Mouse (Mus musculus) MEL (cell line): ENCODE data around the gene Arpc3. TPM values are rescaled to one million over a fixed set of nuclear protein-coding genes. Genes with fewer than 3 reads are reported as not detected.

Source experiments
- DNase-seq: peaks from one replicate; pipeline ENCODE4 v3.0.0; 2011; ENCODE audit warnings: low read depth, low spot score
- H3K27ac ChIP-seq: 2 replicates; pipeline ENCODE4 v1.5.1; 2012; ENCODE audit warnings: low read depth, mild to moderate bottlenecking, control low read depth, low read length, moderate library complexity; ENCODE audit not compliant: control insufficient read depth
- H3K27me3 ChIP-seq, 2 experiments: fragments of 150-350 bp in 1 of 2; sonication (generic) in 1 of 2; 2 replicates each; pipeline ENCODE4 v1.6.1; 2012; ENCODE audit warnings: low read length in 2 of 2, mild to moderate bottlenecking in 2 of 2, improper control_type of control experiment in 1 of 2, moderate library complexity in 1 of 2; ENCODE audit not compliant: insufficient read depth in 2 of 2, control insufficient read depth in 1 of 2
- H3K36me3 ChIP-seq, 2 experiments: 2 replicates each; pipeline ENCODE4 v1.6.1; 2012 to 2014; ENCODE audit warnings: low read length in 2 of 2, improper control_type of control experiment in 1 of 2, inconsistent platforms in 1 of 2, mild to moderate bottlenecking in 1 of 2; ENCODE audit not compliant: insufficient read depth in 2 of 2, control insufficient read depth in 1 of 2
- H3K4me1 ChIP-seq, 2 experiments: fragments of 150-350 bp in 1 of 2; sonication (generic) in 1 of 2; 2 replicates each; pipeline ENCODE4 v1.6.1; 2012; ENCODE audit warnings: low read length in 2 of 2, improper control_type of control experiment in 1 of 2, mild to moderate bottlenecking in 1 of 2; ENCODE audit not compliant: insufficient read depth in 2 of 2, control insufficient read depth in 1 of 2
- H3K4me3 ChIP-seq, 2 experiments: fragments of 150-350 bp in 1 of 2; sonication (generic) in 1 of 2; 2 replicates each; pipeline ENCODE4 v1.5.1; 2012; ENCODE audit warnings: low read depth in 2 of 2, low read length in 2 of 2, mild to moderate bottlenecking in 2 of 2, moderate library complexity in 2 of 2, control low read depth in 1 of 2, improper control_type of control experiment in 1 of 2; ENCODE audit not compliant: control insufficient read depth in 1 of 2, insufficient read depth in 1 of 2
- H3K79me2 ChIP-seq: 2 replicates; pipeline ENCODE4 v1.6.1; 2012; ENCODE audit warnings: mild to moderate bottlenecking, low read length, moderate library complexity; ENCODE audit not compliant: control insufficient read depth, poor library complexity, insufficient read depth
- H3K9ac ChIP-seq: 2 replicates; pipeline ENCODE4 v1.6.1; 2012; ENCODE audit warnings: low read depth, mild to moderate bottlenecking, control low read depth, low read length, moderate library complexity; ENCODE audit not compliant: control insufficient read depth, poor library complexity, severe bottlenecking
- H3K9me3 ChIP-seq: fragments of 150-350 bp; sonication (generic); replicated peaks from 2 replicates; pipeline ENCODE4 v1.6.1; 2012; ENCODE audit warnings: mild to moderate bottlenecking, low read length, improper control_type of control experiment, moderate library complexity; ENCODE audit not compliant: insufficient read depth
- CHD1 ChIP-seq: IDR thresholded peaks from 2 replicates; pipeline ENCODE4 v1.6.1; 2012; ENCODE audit warnings: low read depth, mild to moderate bottlenecking, inconsistent platforms, low read length, improper control_type of control experiment
- CHD2 ChIP-seq: IDR thresholded peaks from 2 replicates; pipeline ENCODE4 v1.6.1; 2011; ENCODE audit warnings: low read length, improper control_type of control experiment
- CTCF ChIP-seq, 3 experiments: IDR thresholded peaks in 2 of 3; conservative IDR thresholded peaks in 1 of 3; 2 replicates each; pipeline ENCODE4 v1.5.1; 2011 to 2012; ENCODE audit warnings: low read length in 3 of 3, low read depth in 2 of 3, mild to moderate bottlenecking in 2 of 3, improper control_type of control experiment in 1 of 3, inconsistent platforms in 1 of 3, mixed read lengths in 1 of 3, moderate library complexity in 1 of 3; ENCODE audit not compliant: control insufficient read depth in 1 of 3, insufficient read depth in 1 of 3, poor library complexity in 1 of 3, severe bottlenecking in 1 of 3
- ELF1 ChIP-seq: IDR thresholded peaks from 2 replicates; pipeline ENCODE4 v1.6.1; 2014; ENCODE audit warnings: low read depth, mild to moderate bottlenecking, inconsistent platforms, low read length, improper control_type of control experiment, moderate library complexity
- EP300 ChIP-seq, 2 experiments: IDR thresholded peaks; 2 replicates each; pipeline ENCODE4 v1.6.1; 2011; ENCODE audit warnings: improper control_type of control experiment in 2 of 2, low read length in 2 of 2, low read depth in 1 of 2, mild to moderate bottlenecking in 1 of 2
- GATA1 ChIP-seq: IDR thresholded peaks from 2 replicates; pipeline ENCODE4 v1.6.1; 2011; ENCODE audit warnings: low read depth, low read length, improper control_type of control experiment
- HCFC1 ChIP-seq: IDR thresholded peaks from 2 replicates; pipeline ENCODE4 v1.6.1; 2012; ENCODE audit warnings: low read depth, mild to moderate bottlenecking, inconsistent platforms, low read length, improper control_type of control experiment, moderate library complexity
- KAT2A ChIP-seq: conservative IDR thresholded peaks from 2 replicates; pipeline ENCODE4 v1.6.1; 2012; ENCODE audit warnings: low read depth, low read length, improper control_type of control experiment, inconsistent platforms
- MAFK ChIP-seq: IDR thresholded peaks from 2 replicates; pipeline ENCODE4 v1.6.1; 2011; ENCODE audit warnings: low read depth, mild to moderate bottlenecking, low read length, improper control_type of control experiment, borderline replicate concordance
- MAX ChIP-seq: IDR thresholded peaks from 2 replicates; pipeline ENCODE4 v1.6.1; 2011; ENCODE audit warnings: low read length, improper control_type of control experiment
- MAZ ChIP-seq: IDR thresholded peaks from 2 replicates; pipeline ENCODE4 v1.6.1; 2012; ENCODE audit warnings: low read depth, mild to moderate bottlenecking, inconsistent platforms, low read length, improper control_type of control experiment
- MEF2A ChIP-seq: IDR thresholded peaks from 2 replicates; pipeline ENCODE4 v1.6.1; 2014; ENCODE audit warnings: low read depth, mild to moderate bottlenecking, inconsistent platforms, low read length, improper control_type of control experiment; ENCODE audit not compliant: poor library complexity, insufficient replicate concordance, severe bottlenecking; ENCODE audit errors: extremely low read depth
- MXI1 ChIP-seq: IDR thresholded peaks from 2 replicates; pipeline ENCODE4 v1.6.1; 2011; ENCODE audit warnings: mild to moderate bottlenecking, low read depth, low read length, improper control_type of control experiment
- NELFE ChIP-seq: IDR thresholded peaks from 2 replicates; pipeline ENCODE4 v1.6.1; 2011; ENCODE audit warnings: low read depth, low read length, improper control_type of control experiment
- NRF1 ChIP-seq: IDR thresholded peaks from 2 replicates; pipeline ENCODE4 v1.6.1; 2014; ENCODE audit warnings: low read depth, mild to moderate bottlenecking, inconsistent platforms, low read length, improper control_type of control experiment, moderate library complexity; ENCODE audit not compliant: poor library complexity, insufficient read depth, severe bottlenecking
- POLR2A ChIP-seq, 2 experiments: IDR thresholded peaks; 2 replicates each; pipeline ENCODE4 v1.6.1; 2011 to 2012; ENCODE audit warnings: low read length in 2 of 2, mild to moderate bottlenecking in 2 of 2, control low read depth in 1 of 2, improper control_type of control experiment in 1 of 2, low read depth in 1 of 2, moderate library complexity in 1 of 2; ENCODE audit not compliant: control insufficient read depth in 1 of 2, insufficient read depth in 1 of 2, poor library complexity in 1 of 2
- POLR2AphosphoS2 ChIP-seq: IDR thresholded peaks from 2 replicates; pipeline ENCODE4 v1.6.1; 2011; ENCODE audit warnings: low read length, improper control_type of control experiment
- POLR2AphosphoS5 ChIP-seq: IDR thresholded peaks from 2 replicates; pipeline ENCODE4 v1.6.1; 2012; ENCODE audit warnings: low read depth, borderline replicate concordance, mild to moderate bottlenecking, inconsistent platforms, low read length, moderate library complexity, mixed read lengths
- RCOR1 ChIP-seq: IDR thresholded peaks from 2 replicates; pipeline ENCODE4 v1.6.1; 2012; ENCODE audit warnings: low read depth, mild to moderate bottlenecking, inconsistent platforms, low read length, improper control_type of control experiment
- SIN3A ChIP-seq: IDR thresholded peaks from 2 replicates; pipeline ENCODE4 v1.6.1; 2012; ENCODE audit warnings: low read length, improper control_type of control experiment, inconsistent platforms
- TBP ChIP-seq: IDR thresholded peaks from 2 replicates; pipeline ENCODE4 v1.8.0; 2011; ENCODE audit warnings: low read depth, low read length, improper control_type of control experiment
- TCF12 ChIP-seq: IDR thresholded peaks from 2 replicates; pipeline ENCODE4 v1.6.1; 2014; ENCODE audit warnings: low read depth, mild to moderate bottlenecking, inconsistent platforms, low read length, improper control_type of control experiment, moderate library complexity
- UBTF ChIP-seq: IDR thresholded peaks from 2 replicates; pipeline ENCODE4 v1.6.1; 2012; ENCODE audit warnings: low read depth, mild to moderate bottlenecking, inconsistent platforms, low read length, improper control_type of control experiment, moderate library complexity, borderline replicate concordance; ENCODE audit not compliant: insufficient read depth
- USF1 ChIP-seq: IDR thresholded peaks from 2 replicates; pipeline ENCODE4 v1.6.1; 2014; ENCODE audit warnings: low read depth, mild to moderate bottlenecking, inconsistent platforms, low read length, improper control_type of control experiment, moderate library complexity
- ZC3H11A ChIP-seq: IDR thresholded peaks from 2 replicates; pipeline ENCODE4 v1.6.1; 2012; ENCODE audit warnings: low read depth, mild to moderate bottlenecking, inconsistent platforms, low read length, improper control_type of control experiment
- ZKSCAN1 ChIP-seq: IDR thresholded peaks from 2 replicates; pipeline ENCODE4 v1.6.1; 2012; ENCODE audit warnings: low read depth, mild to moderate bottlenecking, inconsistent platforms, low read length, improper control_type of control experiment, moderate library complexity
- polyA plus RNA-seq, 2 experiments: library from polyadenylated mRNA; stranded (reverse) in 1 of 2; unstranded in 1 of 2; fragments of >175 nt in 1 of 2; fragments of >200 nt in 1 of 2; gene quantifications; 2 replicates each; pipeline versions ENCODE4 v1.2.1 to v1.2.4; 2012; ENCODE audit warnings: low replicate concordance in 2 of 2, low read depth in 1 of 2; ENCODE audit not compliant: insufficient read length in 2 of 2, insufficient read depth in 1 of 2, missing spikeins in 1 of 2
- total RNA-seq: library from RNA; depleted of rRNA; stranded (reverse); fragments of 300-350 nt; gene quantifications from 2 replicates; pipeline ENCODE4 v1.2.3, GENCODE M21; 2012

Gene Arpc3
- total and polyA plus RNA-seq, 3 experiments = 365 to 1,109 (median 433) TPM

DNA sequence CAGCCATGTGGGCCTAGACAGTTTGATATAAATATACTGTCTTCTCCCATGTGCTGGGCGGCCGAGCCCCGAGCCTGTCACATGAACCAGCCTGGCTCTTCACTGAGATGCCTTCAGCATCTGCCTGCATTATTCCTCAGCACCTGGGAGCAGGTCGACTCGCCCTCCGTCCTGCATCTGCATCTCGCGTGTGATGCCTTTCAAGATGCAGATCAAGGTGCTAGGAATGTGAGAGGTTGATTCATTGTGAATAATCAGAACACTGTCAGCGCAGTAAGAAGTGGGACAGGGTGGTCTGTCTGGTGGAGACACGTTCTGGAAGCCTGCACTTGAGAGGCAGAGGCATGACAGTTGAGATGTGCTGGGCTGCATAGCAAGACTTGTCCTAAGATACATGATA, 52.8 kb downstream of the Arpc3 start:
- Histone ChIP-seq H3K9ac (no peak overlapping the region), H3K4me1 (no peaks in the 10 kb centered on the region), H3K79me2 (no peaks in the 10 kb centered on the region), H3K4me3 (no peak overlapping the region), H3K36me3 (peaks cover 0 to 10% of the 10 kb centered on the region in 2 experiments; a peak in 2 of 4 replicates), H3K27me3 (no peaks in the 10 kb centered on the region), H3K27ac (no peak overlapping the region), H3K9me3 (no peaks in the 10 kb centered on the region)
- DNase-seq = no peak
- no peak for TF ChIP-seq MEF2A
- no peak for TF ChIP-seq TCF12
- TF ChIP-seq HCFC1 = no peak
- no peak for TF ChIP-seq NRF1
- TF ChIP-seq POLR2A (IDR thresholded peaks at IDR 0.05; ENCODE audit: control insufficient read depth in 1 of 2, insufficient read depth in 1 of 2, low read depth in 1 of 2, low read length in 2 of 2, poor library complexity in 1 of 2) = no peak
- no peak for TF ChIP-seq KAT2A
- TF ChIP-seq EP300 (IDR thresholded peaks at IDR 0.05; ENCODE audit: low read depth in 1 of 2, low read length in 2 of 2) = no peak
- TF ChIP-seq GATA1 = no peak
- no peak for TF ChIP-seq SIN3A

DNA sequence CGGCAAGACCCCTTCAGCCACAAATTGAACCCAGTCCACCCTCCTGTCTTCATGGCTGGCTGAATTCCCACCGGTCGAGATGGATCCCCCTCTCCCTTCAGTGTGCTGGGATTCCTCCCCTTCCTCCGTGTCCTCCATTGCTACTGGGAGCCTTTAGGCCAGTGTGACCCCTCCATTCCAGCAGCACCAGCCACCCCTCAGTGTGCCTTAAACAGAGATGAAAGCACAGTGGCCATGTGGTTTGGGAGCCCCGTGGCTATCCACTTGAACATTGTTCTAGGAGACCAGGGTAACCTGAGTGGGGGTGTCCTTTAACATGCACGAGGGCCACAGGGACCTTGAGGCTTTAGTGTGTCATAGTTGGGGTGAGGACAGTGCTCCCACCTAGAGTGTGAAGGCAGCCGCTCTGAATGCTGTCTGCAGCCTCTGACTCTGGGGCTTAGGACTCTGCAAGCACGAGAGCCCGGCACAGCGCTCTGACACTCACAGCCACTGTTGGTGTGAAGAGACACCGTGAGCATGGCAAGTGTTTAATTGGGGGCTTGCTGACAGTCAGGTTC, 53.5 kb downstream of the Arpc3 start:
- Histone ChIP-seq H3K27ac (no peak overlapping the region), H3K27me3 (no peaks in the 10 kb centered on the region), H3K9ac (no peak overlapping the region), H3K36me3 (peaks cover 0 to 9% of the 10 kb centered on the region in 2 experiments; a peak in 2 of 4 replicates), H3K4me1 (no peaks in the 10 kb centered on the region), H3K79me2 (no peaks in the 10 kb centered on the region), H3K9me3 (no peaks in the 10 kb centered on the region), H3K4me3 (no peak overlapping the region)
- TF ChIP-seq POLR2AphosphoS2 = no peak
- TF ChIP-seq MAZ = no peak
- TF ChIP-seq ZC3H11A = no peak
- no peak for TF ChIP-seq CHD2
- DNase-seq = no peak

DNA sequence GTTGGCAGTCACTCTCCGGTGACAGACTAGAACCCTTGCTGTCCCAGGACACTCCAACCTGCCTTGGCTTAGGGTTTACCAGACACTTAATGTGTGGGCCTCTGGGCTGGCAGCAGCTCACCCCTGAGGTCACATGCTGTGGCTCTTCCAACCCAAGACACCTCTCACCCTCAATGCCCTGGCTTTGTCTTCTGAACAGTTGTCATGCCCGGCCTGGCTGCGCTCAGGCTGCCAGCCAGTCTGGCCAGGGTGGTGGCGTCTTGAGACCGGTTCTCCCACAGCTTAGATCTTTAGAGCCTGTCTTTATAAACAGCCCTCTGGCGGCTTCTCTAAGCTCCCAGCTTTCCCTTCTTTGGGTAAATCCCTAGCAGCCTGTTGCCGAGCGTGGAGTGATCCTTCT, 56.2 kb downstream of the Arpc3 start:
- Histone ChIP-seq H3K9ac (no peak overlapping the region), H3K4me1 (no peaks in the 10 kb centered on the region), H3K79me2 (no peaks in the 10 kb centered on the region), H3K27ac (no peak overlapping the region), H3K9me3 (no peaks in the 10 kb centered on the region), H3K36me3 (no peaks in the 10 kb centered on the region), H3K27me3 (no peaks in the 10 kb centered on the region), H3K4me3 (no peak overlapping the region)
- TF ChIP-seq USF1 (no peak), ELF1 (no peak), MAX (no peak), CHD2 (no peak), ZKSCAN1 (no peak), MXI1 (no peak), TBP (no peak), CTCF (IDR thresholded peaks at IDR 0.05 in 2 of 3, conservative IDR thresholded peaks at IDR 0.05 in 1 of 3; ENCODE audit: control insufficient read depth in 1 of 3, insufficient read depth in 1 of 3, low read depth in 2 of 3, low read length in 3 of 3, poor library complexity in 1 of 3, severe bottlenecking in 1 of 3) (no peak), ZC3H11A (no peak), GATA1 (no peak), EP300 (IDR thresholded peaks at IDR 0.05; ENCODE audit: low read depth in 1 of 2, low read length in 2 of 2) (no peak), CHD1 (no peak), POLR2AphosphoS5 (no peak), UBTF (no peak), MAFK (no peak), SIN3A (no peak), POLR2AphosphoS2 (no peak), KAT2A (no peak), NELFE (no peak), RCOR1 (no peak)
- DNase-seq = no peak
